Mouse (Mus musculus) kidney, postnatal 0 days (tissue): ENCODE results near the gene Liph. TPM values are rescaled to one million over a fixed set of nuclear protein-coding genes. Genes with fewer than 3 reads are reported as not detected.
A peak's percentile ranks its signal among the peaks of the same experiment; 100 is the strongest.

Experiments
- ATAC-seq: fragments of 200-750 bp; cut with Nextera tagmentation; replicated peaks from 2 replicates; pipeline ENCODE4 v1.8.0; 2017; ENCODE audit warnings: low read depth, moderate number of reproducible peaks, moderate TSS enrichment, moderate library complexity; ENCODE audit not compliant: low FRiP score
- DNase-seq: peaks from one replicate; pipeline ENCODE4 v3.0.0-alpha.2; 2016; ENCODE audit warnings: low spot score
- H3K27ac ChIP-seq: fragments of 300-500 bp; sonication (generic); 2 replicates; pipeline ENCODE4 v1.5.1; 2014; ENCODE audit warnings: mild to moderate bottlenecking
- H3K27me3 ChIP-seq: fragments of 300-500 bp; sonication (generic); 2 replicates; pipeline ENCODE4 v1.6.1; 2014; ENCODE audit warnings: low read length, mixed read lengths; ENCODE audit not compliant: insufficient read depth
- H3K36me3 ChIP-seq: fragments of 300-500 bp; sonication (generic); 2 replicates; pipeline ENCODE4 v1.6.1; 2014; ENCODE audit warnings: low read length, mixed read lengths; ENCODE audit not compliant: insufficient read depth
- H3K4me1 ChIP-seq: fragments of 300-500 bp; sonication (generic); replicated peaks from 2 replicates; pipeline ENCODE4 v1.6.1; 2014; ENCODE audit warnings: antibody characterized with exemption, low read length, mixed read lengths; ENCODE audit not compliant: insufficient read depth
- H3K4me2 ChIP-seq: fragments of 300-500 bp; sonication (generic); 2 replicates; pipeline ENCODE4 v1.6.1; 2014; ENCODE audit warnings: mild to moderate bottlenecking, low read length, moderate library complexity, mixed read lengths
- H3K4me3 ChIP-seq: fragments of 300-500 bp; sonication (generic); replicated peaks from 2 replicates; pipeline ENCODE4 v1.5.1; 2014; ENCODE audit warnings: low read depth, low read length
- H3K9ac ChIP-seq: fragments of 300-500 bp; sonication (generic); 2 replicates; pipeline ENCODE4 v1.6.1; 2014; ENCODE audit warnings: low read depth, low read length
- H3K9me3 ChIP-seq: fragments of 300-500 bp; sonication (generic); replicated peaks from 2 replicates; pipeline ENCODE4 v1.6.1; 2016; ENCODE audit warnings: low read length, inconsistent platforms, mixed read lengths
- CTCF ChIP-seq: IDR thresholded peaks from 2 replicates; pipeline ENCODE4 v1.5.1; 2016; ENCODE audit warnings: antibody characterized with exemption, low read depth, mild to moderate bottlenecking, moderate library complexity
- WGBS: fragments of 180-500 bp; shearing (Covaris S2); extraction: QIAGEN DNeasy Blood & Tissue Kit; methylation state at CpG from one replicate; pipeline ENCODE4 v1.1.7; 2014; 5-methylcytosine and 5-hydroxymethylcytosine counted together
- polyA plus RNA-seq: library from polyadenylated mRNA; unstranded; fragments of >200 nt; fragmentation: Nextera tagmentation; extraction: Ambion mirVana; gene quantifications from 2 replicates; pipeline ENCODE4 v1.2.1, GENCODE M21; 2015

Liph gene
- 0.99 and 1.0 TPM in 2 replicates for polyA plus RNA-seq

GRCm38 (mm10) chr16:21995304-21995703 is at the start of gene Liph:
TSS of gene Liph (minus strand) at chr16:21995663.
- Histone ChIP-seq H3K4me3 (peak within 1 kb of the TSS; percentile 13; the same call in 1 of the 2 replicates), H3K27ac (no peak within 1 kb of the TSS), H3K27me3 (no peaks in the 10 kb centered on the region), H3K4me2 (peak within 1 kb of the TSS; percentile 55), H3K9ac (no peak within 1 kb of the TSS), H3K9me3 (no peaks in the 10 kb centered on the region), H3K4me1 (no peaks in the 10 kb centered on the region), H3K36me3 (no peaks in the 10 kb centered on the region)
- no peak for TF ChIP-seq CTCF
- WGBS = 3% methylated on average over 16 of the region's 16 CpGs
- DNase-seq = peak; percentile 51
- ATAC-seq = no peak

GRCm38 (mm10) chr16:22043830-22044229 is 48.4 kb upstream of the Liph start:
- H3K4me2 ChIP-seq = no peak overlapping the region
- DNase-seq = no peak
- no peaks in the 10 kb centered on the region for H3K27me3 ChIP-seq
- H3K36me3 ChIP-seq = peaks cover 27% of the 10 kb centered on the region
- H3K4me3 ChIP-seq = no peak overlapping the region
- H3K27ac ChIP-seq = no peak overlapping the region
- no peaks in the 10 kb centered on the region for H3K9me3 ChIP-seq
- whole genome bisulfite sequencing = 78% methylated on average over 4 of the region's 4 CpGs
- H3K9ac ChIP-seq = no peak overlapping the region
- TF ChIP-seq CTCF = no peak
- H3K4me1 ChIP-seq = no peaks in the 10 kb centered on the region
- ATAC-seq = no peak

GRCm38 (mm10) chr16:22039978-22040377 is 44.5 kb upstream of the Liph start:
- ATAC-seq = no peak

GRCm38 (mm10) chr16:22038554-22038953 is 43.1 kb upstream of the Liph start:
- Histone ChIP-seq H3K36me3 (peaks cover 10% of the 10 kb centered on the region), H3K4me3 (no peak overlapping the region), H3K27ac (no peak overlapping the region), H3K27me3 (no peaks in the 10 kb centered on the region), H3K4me2 (no peak overlapping the region), H3K9ac (no peak overlapping the region), H3K9me3 (no peaks in the 10 kb centered on the region), H3K4me1 (no peaks in the 10 kb centered on the region)
- ATAC-seq = no peak
- no peak for DNase-seq
- TF ChIP-seq CTCF = no peak
- WGBS = 90% methylated on average over 10 of the region's 10 CpGs

More at GRCm38 (mm10) chr16:22039978-22040377, 44.5 kb upstream of the Liph start:
- TF ChIP-seq CTCF = no peak
- no peak overlapping the region for H3K27ac ChIP-seq
- WGBS = 97% methylated on average over 1 of the region's 1 CpGs
- no peak overlapping the region for H3K4me3 ChIP-seq
- H3K4me2 ChIP-seq = no peak overlapping the region
- DNase-seq = no peak
- no peak overlapping the region for H3K9ac ChIP-seq
- no peaks in the 10 kb centered on the region for H3K4me1 ChIP-seq
- peaks cover 20% of the 10 kb centered on the region for H3K36me3 ChIP-seq
- no peaks in the 10 kb centered on the region for H3K27me3 ChIP-seq
- no peaks in the 10 kb centered on the region for H3K9me3 ChIP-seq

GRCm38 (mm10) chr16:22027474-22027873 is 32.0 kb upstream of the Liph start:
- no peak for DNase-seq
- ATAC-seq = no peak
- no peaks in the 10 kb centered on the region for H3K9me3 ChIP-seq
- 97% methylated on average over 5 of the region's 5 CpGs for WGBS
- H3K4me3 ChIP-seq = no peak overlapping the region
- H3K4me2 ChIP-seq = no peak overlapping the region
- H3K27ac ChIP-seq = no peak overlapping the region
- peaks cover 41% of the 10 kb centered on the region for H3K36me3 ChIP-seq
- TF ChIP-seq CTCF = no peak
- no peaks in the 10 kb centered on the region for H3K4me1 ChIP-seq
- H3K27me3 ChIP-seq = no peaks in the 10 kb centered on the region
- H3K9ac ChIP-seq = no peak overlapping the region

GRCm38 (mm10) chr16:22022122-22022521 is 26.7 kb upstream of the Liph start:
- H3K27me3 ChIP-seq = no peaks in the 10 kb centered on the region
- peak; percentile 60 for TF ChIP-seq CTCF
- 97% methylated on average over 2 of the region's 2 CpGs for WGBS
- H3K4me2 ChIP-seq = no peak overlapping the region
- no peaks in the 10 kb centered on the region for H3K9me3 ChIP-seq
- peaks cover 34% of the 10 kb centered on the region for H3K36me3 ChIP-seq
- no peak overlapping the region for H3K4me3 ChIP-seq
- H3K27ac ChIP-seq = no peak overlapping the region
- no peaks in the 10 kb centered on the region for H3K4me1 ChIP-seq
- no peak for DNase-seq
- H3K9ac ChIP-seq = no peak overlapping the region
- no peak for ATAC-seq

- no peaks in the 10 kb centered on the region for H3K27me3 ChIP-seq
- no peak overlapping the region for H3K27ac ChIP-seq
- 83% methylated on average over 1 of the region's 1 CpGs for WGBS
- no peak for ATAC-seq
- no peak overlapping the region for H3K4me2 ChIP-seq
- DNase-seq = no peak
- peaks cover 29% of the 10 kb centered on the region for H3K36me3 ChIP-seq
- no peaks in the 10 kb centered on the region for H3K9me3 ChIP-seq
- TF ChIP-seq CTCF = no peak
- no peak overlapping the region for H3K4me3 ChIP-seq
- 0 out of 2 replicates have a peak, but pooled peaks cover under 1% of the 10 kb centered on the region for H3K4me1 ChIP-seq
- H3K9ac ChIP-seq = no peak overlapping the region
These were observed 20.1 kb upstream of the Liph start for GRCm38 (mm10) chr16:22015569-22015968.
